Mouse (Mus musculus) stomach, embryonic 14.5 days (tissue): Measurements from ENCODE around the gene Rce1. TPM values are rescaled to one million over a fixed set of nuclear protein-coding genes. Genes with fewer than 3 reads are reported as not detected.

Experiments used
- ATAC-seq: fragments of 200-750 bp; cut with Nextera tagmentation; 2 replicates; pipeline ENCODE4 v1.8.0; 2017; ENCODE audit warnings: low read depth, moderate TSS enrichment; ENCODE audit not compliant: insufficient number of reproducible peaks, insufficient read depth, low FRiP score
- H3K27ac ChIP-seq: fragments of 300-500 bp; sonication (generic); 2 replicates; pipeline ENCODE4 v1.5.1; 2014; ENCODE audit warnings: mild to moderate bottlenecking, low read length, moderate library complexity, mixed read lengths
- H3K27me3 ChIP-seq: fragments of 300-500 bp; sonication (generic); 2 replicates; pipeline ENCODE4 v1.6.1; 2014; ENCODE audit warnings: low read length, control low read depth, mixed read lengths; ENCODE audit not compliant: control insufficient read depth, insufficient read depth
- H3K36me3 ChIP-seq: fragments of 300-500 bp; sonication (generic); 2 replicates; pipeline ENCODE4 v1.6.1; 2014; ENCODE audit warnings: mild to moderate bottlenecking, control low read depth, low read length, moderate library complexity, mixed read lengths; ENCODE audit not compliant: control insufficient read depth, insufficient read depth
- H3K4me1 ChIP-seq: fragments of 300-500 bp; sonication (generic); 2 replicates; pipeline ENCODE4 v1.6.1; 2014; ENCODE audit warnings: low read length, control low read depth, mixed read lengths; ENCODE audit not compliant: control insufficient read depth, insufficient read depth
- H3K4me2 ChIP-seq: fragments of 300-500 bp; sonication (generic); replicated peaks from 2 replicates; pipeline ENCODE4 v1.6.1; 2014; ENCODE audit warnings: low read depth, low read length, control low read depth
- H3K4me3 ChIP-seq: fragments of 300-500 bp; sonication (generic); 2 replicates; pipeline ENCODE4 v1.5.1; 2014; ENCODE audit warnings: low read depth, low read length, control low read depth
- H3K9ac ChIP-seq: fragments of 300-500 bp; sonication (generic); replicated peaks from 2 replicates; pipeline ENCODE4 v1.6.1; 2014; ENCODE audit warnings: low read depth, mild to moderate bottlenecking, control low read depth, low read length, moderate library complexity, mixed read lengths
- H3K9me3 ChIP-seq: fragments of 300-500 bp; sonication (generic); 2 replicates; pipeline ENCODE4 v1.6.1; 2016; ENCODE audit warnings: low read depth, low read length, control low read depth; ENCODE audit not compliant: control insufficient read depth
- WGBS: fragments of 180-500 bp; shearing (Covaris S2); extraction: QIAGEN DNeasy Blood & Tissue Kit; methylation state at CpG from one replicate; pipeline ENCODE4 v1.1.7; 2014; 5-methylcytosine and 5-hydroxymethylcytosine counted together
- polyA plus RNA-seq: library from polyadenylated mRNA; unstranded; fragments of >200 nt; fragmentation: Nextera tagmentation; extraction: Ambion mirVana; gene quantifications from 2 replicates; pipeline ENCODE4 v1.2.1, GENCODE M21; 2014

The Rce1 gene
- polyA plus RNA-seq, 1 experiment from 2014 or later = 69.6 TPM

DNA sequence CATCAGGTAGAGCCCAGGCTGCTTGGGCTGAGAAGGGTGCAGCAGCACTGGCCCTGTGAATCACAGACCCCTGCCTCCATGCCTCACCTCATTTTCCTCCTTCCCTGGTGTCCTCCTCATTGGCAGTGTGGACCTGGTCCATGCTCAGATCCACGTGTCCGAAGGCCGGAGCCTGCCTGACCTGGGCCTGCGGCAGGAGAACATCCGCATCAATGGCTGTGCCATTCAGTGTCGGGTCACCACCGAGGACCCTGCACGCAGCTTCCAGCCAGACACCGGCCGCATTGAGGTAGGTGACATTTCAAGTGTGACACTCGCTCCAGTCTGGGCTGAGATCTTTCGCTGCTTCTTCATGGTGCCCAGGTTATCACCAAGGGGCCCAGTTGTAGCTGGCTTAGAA lies 18.0 kb downstream of the Rce1 start:
- Histone ChIP-seq H3K4me1 (peaks cover 18% of the 10 kb centered on the region; the same call in 1 of the 2 replicates), H3K27ac (no peak overlapping the region), H3K27me3 (no peaks in the 10 kb centered on the region), H3K4me2 (no peak overlapping the region), H3K36me3 (peaks cover 10% of the 10 kb centered on the region), H3K9ac (no peak overlapping the region), H3K9me3 (no peaks in the 10 kb centered on the region), H3K4me3 (no peak overlapping the region)
- WGBS = 91% methylated on average over 12 of the region's 12 CpGs
- ATAC-seq = no peak

GRCm38 (mm10) chr19:4605654-4606053 lies 19.8 kb downstream of the Rce1 start:
- Histone ChIP-seq H3K9me3 (no peaks in the 10 kb centered on the region), H3K36me3 (no peaks in the 10 kb centered on the region), H3K4me2 (no peak overlapping the region), H3K27me3 (no peaks in the 10 kb centered on the region), H3K9ac (no peak overlapping the region), H3K4me3 (no peak overlapping the region), H3K4me1 (peaks cover 18% of the 10 kb centered on the region; the same call in 1 of the 2 replicates), H3K27ac (no peak overlapping the region)
- ATAC-seq = no peak
- 51% methylated on average over 4 of the region's 4 CpGs for WGBS

GRCm38 (mm10) chr19:4603801-4604723 lies 21.4 kb downstream of the Rce1 start:
- Histone ChIP-seq H3K4me2 (no peak overlapping the region), H3K9ac (no peak overlapping the region), H3K4me3 (no peak overlapping the region), H3K27ac (no peak overlapping the region), H3K9me3 (no peaks in the 10 kb centered on the region), H3K4me1 (peaks cover 18% of the 10 kb centered on the region; the same call in 1 of the 2 replicates), H3K36me3 (no peaks in the 10 kb centered on the region), H3K27me3 (no peaks in the 10 kb centered on the region)
- peak; percentile 68; the same call in 1 of the 2 replicates for ATAC-seq
- 35% methylated on average over 24 of the region's 24 CpGs for WGBS

DNA sequence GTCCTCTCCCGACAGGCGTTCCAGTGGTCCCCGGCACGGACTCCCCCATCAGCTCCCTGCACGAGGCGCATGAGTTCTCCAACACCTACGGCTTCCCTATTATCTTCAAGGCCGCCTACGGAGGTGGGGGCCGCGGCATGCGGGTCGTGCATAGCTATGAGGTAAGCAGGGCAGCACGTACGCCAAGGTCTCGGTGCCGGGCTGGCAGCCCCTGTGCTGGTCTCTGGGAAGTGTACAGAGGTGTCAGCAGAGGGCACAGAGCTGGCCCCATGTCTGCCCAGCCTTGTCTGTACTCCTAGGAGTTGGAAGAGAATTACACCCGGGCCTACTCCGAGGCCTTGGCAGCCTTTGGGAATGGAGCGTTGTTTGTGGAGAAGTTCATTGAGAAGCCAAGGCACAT lies 23.0 kb downstream of the Rce1 start:
- H3K9ac ChIP-seq = no peak overlapping the region
- peaks cover 18% of the 10 kb centered on the region; the same call in 1 of the 2 replicates for H3K4me1 ChIP-seq
- H3K9me3 ChIP-seq = no peaks in the 10 kb centered on the region
- no peak overlapping the region for H3K4me2 ChIP-seq
- no peak overlapping the region for H3K27ac ChIP-seq
- no peak overlapping the region for H3K4me3 ChIP-seq
- 82% methylated on average over 20 of the region's 20 CpGs for WGBS
- ATAC-seq = no peak
- no peaks in the 10 kb centered on the region for H3K27me3 ChIP-seq
- no peaks in the 10 kb centered on the region for H3K36me3 ChIP-seq

GRCm38 (mm10) chr19:4596071-4596470 lies 29.4 kb downstream of the Rce1 start:
- Histone ChIP-seq H3K27me3 (no peaks in the 10 kb centered on the region), H3K9me3 (no peaks in the 10 kb centered on the region), H3K9ac (no peak overlapping the region), H3K36me3 (no peaks in the 10 kb centered on the region), H3K4me3 (no peak overlapping the region), H3K4me2 (no peak overlapping the region), H3K4me1 (no peaks in the 10 kb centered on the region), H3K27ac (no peak overlapping the region)
- ATAC-seq = no peak
- whole genome bisulfite sequencing = 63% methylated on average over 2 of the region's 2 CpGs

DNA sequence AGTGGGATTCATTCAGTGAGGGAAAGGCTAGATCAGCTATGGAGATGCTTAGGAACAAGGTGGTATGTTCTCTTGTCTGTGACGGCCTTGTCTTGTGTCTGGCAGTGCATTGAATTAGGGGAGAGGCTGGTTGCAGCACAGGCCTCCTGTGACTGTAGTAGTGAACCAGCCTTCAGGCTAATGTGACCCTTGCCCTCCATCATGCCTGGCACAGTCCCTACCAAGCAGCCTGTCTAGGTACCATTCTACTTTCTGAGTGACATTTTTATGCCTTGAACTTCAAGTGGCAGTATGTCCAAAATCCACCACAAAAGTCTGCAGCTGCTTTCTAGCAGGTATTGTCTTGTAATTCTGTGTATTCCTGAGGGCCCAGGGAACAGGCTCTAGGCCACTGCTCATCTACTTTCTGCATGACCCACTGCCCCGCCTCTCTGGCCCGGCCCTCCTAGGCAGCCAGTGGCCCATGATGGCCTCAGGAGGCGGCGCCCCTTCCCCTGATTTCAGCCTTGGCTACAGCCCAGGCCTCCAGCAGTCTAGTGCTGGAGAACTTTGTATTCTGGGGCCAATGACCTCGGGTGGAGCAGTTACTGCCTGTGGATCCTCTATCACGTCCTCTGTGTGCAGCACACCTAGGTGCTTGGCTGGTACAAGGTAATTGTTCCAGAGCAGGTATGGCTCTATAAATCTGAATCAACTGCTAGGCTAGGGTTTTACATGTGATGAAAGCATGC lies 31.5 kb downstream of the Rce1 start:
- Histone ChIP-seq H3K27ac (no peak overlapping the region), H3K4me1 (no peaks in the 10 kb centered on the region), H3K4me2 (no peak overlapping the region), H3K36me3 (no peaks in the 10 kb centered on the region), H3K9me3 (no peaks in the 10 kb centered on the region), H3K9ac (no peak overlapping the region), H3K4me3 (no peak overlapping the region), H3K27me3 (no peaks in the 10 kb centered on the region)
- 49% methylated on average over 7 of the region's 7 CpGs for WGBS
- no peak for ATAC-seq

GRCm38 (mm10) chr19:4590025-4590424 lies 35.4 kb downstream of the Rce1 start:
- Histone ChIP-seq H3K27me3 (no peaks in the 10 kb centered on the region), H3K27ac (no peak overlapping the region), H3K4me1 (no peaks in the 10 kb centered on the region), H3K4me3 (no peak overlapping the region), H3K4me2 (no peak overlapping the region), H3K9me3 (no peaks in the 10 kb centered on the region), H3K9ac (no peak overlapping the region), H3K36me3 (no peaks in the 10 kb centered on the region)
- no peak for ATAC-seq
- WGBS = 67% methylated on average over 3 of the region's 3 CpGs

DNA sequence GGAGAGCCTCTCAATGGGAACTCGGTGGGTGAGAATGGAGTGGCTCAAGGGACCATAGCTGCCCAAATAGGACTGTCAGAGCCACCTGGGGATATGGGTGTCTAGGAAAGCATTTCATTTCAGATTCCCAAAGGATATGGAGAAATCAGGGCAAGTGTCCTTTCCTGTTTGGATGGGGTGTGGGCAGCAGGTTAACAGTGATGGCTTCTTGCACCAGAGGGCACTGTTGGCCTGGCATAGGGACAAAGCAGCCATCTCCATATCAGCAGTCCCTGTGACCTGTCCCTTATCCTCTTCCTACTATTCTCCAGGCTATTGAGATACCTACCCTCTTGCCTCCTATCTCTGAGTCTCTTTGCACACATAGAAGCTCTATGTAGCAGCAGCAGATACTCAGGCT lies 36.4 kb downstream of the Rce1 start:
- ATAC-seq = no peak

More for the DNA sequence above, 36.4 kb downstream of the Rce1 start:
- H3K36me3 ChIP-seq = no peaks in the 10 kb centered on the region
- no peaks in the 10 kb centered on the region for H3K4me1 ChIP-seq
- H3K4me3 ChIP-seq = no peak overlapping the region
- no peak overlapping the region for H3K9ac ChIP-seq
- no peaks in the 10 kb centered on the region for H3K27me3 ChIP-seq
- no peaks in the 10 kb centered on the region for H3K9me3 ChIP-seq
- WGBS = 71% methylated on average over 1 of the region's 1 CpGs
- H3K27ac ChIP-seq = no peak overlapping the region
- H3K4me2 ChIP-seq = no peak overlapping the region
